Mouse (Mus musculus) macrophage (primary cell): ENCODE measurements around the gene Il5ra. TPM values are rescaled to one million over a fixed set of nuclear protein-coding genes. Genes with fewer than 3 reads are reported as not detected.

Source experiments
- H3K27ac ChIP-seq: fragments of 350-480 bp; formaldehyde crosslinking; 2 replicates; pipeline ENCODE4 v1.9.0; 2021
- H3K36me3 ChIP-seq: fragments of 350-480 bp; formaldehyde crosslinking; 2 replicates; pipeline ENCODE4 v1.9.0; 2021; ENCODE audit errors: inconsistent target
- H3K4me3 ChIP-seq: fragments of 350-480 bp; formaldehyde crosslinking; 2 replicates; pipeline ENCODE4 v1.9.0; 2021; ENCODE audit errors: inconsistent target
- H3K79me2 ChIP-seq: fragments of 350-480 bp; formaldehyde crosslinking; 2 replicates; pipeline ENCODE4 v1.9.0; 2021; ENCODE audit errors: inconsistent target
- WGBS: methylation state at CpG from one replicate; pipeline ENCODE4 v1.1.7; 2026; ENCODE audit warnings: inconsistent platforms; ENCODE audit not compliant: missing documents; 5-methylcytosine and 5-hydroxymethylcytosine counted together
- polyA plus RNA-seq: library from polyadenylated mRNA; stranded (reverse); fragments of 250-400 nt; gene quantifications from 3 replicates; pipeline ENCODE4 v1.2.4, GENCODE M21; 2018; ENCODE audit warnings: inconsistent platforms

Gene Il5ra
- polyA plus RNA-seq, 1 experiment from 2014 or later = 0.03 TPM

DNA sequence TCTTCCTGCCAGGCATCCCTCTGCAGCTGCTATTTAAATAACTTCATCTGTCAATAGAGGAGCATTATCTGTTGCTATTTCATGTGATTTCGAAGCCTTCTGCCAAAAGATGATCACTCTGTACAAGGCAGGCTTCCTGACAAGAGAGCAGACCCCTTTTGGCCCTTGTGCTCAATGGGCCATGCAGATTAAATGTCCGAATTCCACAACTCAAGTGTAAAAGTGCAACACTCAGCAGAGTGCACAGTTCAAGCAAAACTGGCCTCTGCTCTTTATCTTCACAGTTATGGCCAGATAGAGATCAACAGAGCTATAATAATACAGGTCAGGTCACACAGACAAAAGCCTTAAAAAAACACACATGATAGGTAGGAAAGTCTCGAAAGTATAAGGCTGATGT, 46.9 kb downstream of the Il5ra start:
- WGBS = 65% methylated on average over 3 of the region's 3 CpGs
- Histone ChIP-seq H3K4me3 (no peak overlapping the region), H3K36me3 (no peaks in the 10 kb centered on the region), H3K27ac (no peak overlapping the region), H3K79me2 (no peaks in the 10 kb centered on the region)

- Histone ChIP-seq H3K4me3 (no peak overlapping the region), H3K27ac (no peak overlapping the region), H3K79me2 (no peaks in the 10 kb centered on the region), H3K36me3 (no peaks in the 10 kb centered on the region)
- 87% methylated on average over 8 of the region's 8 CpGs for WGBS
Measured at GRCm38 (mm10) chr6:106675581-106675980, 73.3 kb downstream of the Il5ra start.

DNA sequence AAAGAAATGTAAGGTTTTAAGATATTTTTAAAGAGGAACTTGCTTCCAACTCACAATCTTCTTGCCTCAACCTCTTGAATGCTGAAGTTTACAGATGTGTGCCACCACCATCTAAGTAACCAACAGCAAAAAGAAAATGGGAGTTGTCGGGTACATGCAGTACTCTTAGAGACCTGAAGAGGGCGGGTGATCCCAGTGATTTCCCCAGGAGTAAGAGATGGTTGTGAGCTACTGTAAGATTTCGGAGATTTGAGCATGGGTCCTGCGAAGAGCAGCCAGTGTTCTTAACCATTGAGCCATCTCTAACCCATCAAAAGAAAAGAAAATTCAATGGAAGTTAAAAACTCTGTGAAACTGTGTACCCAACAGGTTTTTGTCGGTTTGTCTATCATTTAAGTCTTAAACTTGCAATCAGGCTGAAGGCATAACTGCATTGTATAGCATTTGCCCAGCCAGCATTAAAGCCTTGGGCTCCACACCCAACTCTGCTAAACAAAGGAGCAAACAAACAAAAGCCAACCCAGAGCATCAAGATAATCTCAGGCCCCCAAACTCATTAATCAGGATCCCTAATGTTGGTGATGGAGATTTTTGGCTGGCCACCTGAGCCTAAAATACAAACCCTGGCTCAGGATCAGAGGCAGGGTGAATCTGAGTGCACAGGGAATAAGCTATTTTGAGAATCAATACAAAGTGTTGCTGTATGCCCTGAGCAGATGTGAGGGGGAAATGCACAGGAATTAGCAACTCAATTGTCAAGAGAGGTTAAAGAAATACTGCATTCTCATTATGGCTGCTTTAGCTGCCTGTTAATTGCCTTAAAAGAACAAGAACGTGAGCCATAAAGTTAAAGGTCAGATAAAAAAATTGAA, 84.8 kb downstream of the Il5ra start:
- Histone ChIP-seq H3K79me2 (no peaks in the 10 kb centered on the region), H3K4me3 (no peak overlapping the region), H3K27ac (no peak overlapping the region), H3K36me3 (no peaks in the 10 kb centered on the region)
- WGBS = 34% methylated on average over 5 of the region's 6 CpGs

Other genes starting within 250 kb of the Il5ra start
- gene Trnt1, start 20.1 kb upstream of the Il5ra start, polyA plus RNA-seq = 30.3 to 35.6 TPM (median 35.5 TPM) in 3 replicates
- 26.2 to 32.2 TPM (median 26.6 TPM) in 3 replicates for gene Crbn, start 51.0 kb upstream of the Il5ra start, polyA plus RNA-seq